Mouse (Mus musculus): ENCODE measurements around the gene Trim67. TPM values are rescaled to one million over a fixed set of nuclear protein-coding genes. Genes with fewer than 3 reads are reported as not detected.

Gene Trim67
- total RNA-seq, 2 experiments from 2014 or later: 0.47 to 0.67 TPM

DNA sequence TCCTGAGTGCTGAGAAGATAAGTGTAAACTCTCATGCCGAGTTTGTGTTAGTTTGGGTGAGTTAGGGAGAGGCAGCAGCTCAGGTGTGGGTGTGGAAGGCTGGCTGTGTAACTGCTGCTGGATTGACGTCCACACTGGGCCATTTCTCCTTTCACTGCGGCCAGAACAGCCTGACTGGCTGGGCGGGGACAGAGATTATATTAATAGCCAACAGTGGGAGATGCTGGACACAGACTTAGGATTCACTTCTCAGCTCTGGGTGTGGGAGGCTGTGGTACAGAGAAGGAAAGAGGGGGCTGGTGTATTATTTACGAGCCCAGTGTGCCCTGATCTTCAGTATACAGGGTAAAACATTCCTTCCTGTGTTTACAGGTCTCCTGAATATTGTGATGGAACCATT, 85.2 kb downstream of the Trim67 start:
- no peak for DNase-seq

DNA sequence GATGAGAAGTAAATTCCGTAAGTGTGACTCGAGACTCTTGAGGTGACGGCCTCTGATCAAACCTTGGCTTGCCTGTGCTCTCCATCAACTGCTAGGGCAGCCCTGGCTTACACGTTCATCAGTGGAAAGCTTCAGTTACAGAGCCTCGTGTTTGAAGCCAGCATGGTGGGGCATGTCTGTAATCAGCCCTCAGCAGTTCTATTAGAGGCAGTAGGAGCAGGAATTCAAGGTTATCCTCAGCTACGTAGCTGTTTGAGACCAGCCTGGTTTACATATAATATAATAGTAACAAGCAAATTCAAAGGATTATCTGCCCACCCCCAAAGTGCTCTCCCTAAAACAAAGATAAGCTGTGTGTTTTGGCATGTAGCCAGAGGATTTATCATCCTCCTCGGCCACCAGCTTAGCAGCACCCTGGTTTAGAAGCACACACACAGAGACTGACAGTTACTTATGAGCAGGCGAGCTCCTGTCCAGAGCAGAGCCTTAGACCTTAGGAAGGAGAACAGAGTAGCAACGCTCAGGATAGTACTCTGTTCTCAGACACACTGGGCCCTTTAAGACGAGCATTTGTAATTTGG, 86.1 kb downstream of the Trim67 start:
- no peak for DNase-seq

Other genes with a start within 250 kb of the Trim67 start
- gene Agt, start 223.4 kb upstream of the Trim67 start, total RNA-seq (2021): 1 to 10 TPM; 7.8 to 9.2 TPM
- gene Capn9, start 217.0 kb upstream of the Trim67 start, total RNA-seq (2021): not detected
- 10 to 100 TPM; 50.8 to 70.0 TPM for gene 2310022B05Rik, start 129.7 kb upstream of the Trim67 start, total RNA-seq (2021)
- 10 to 100 TPM; 14.7 to 15.0 TPM for gene Ttc13, start 71.1 kb upstream of the Trim67 start, total RNA-seq (2021)
- gene Arv1, start 71.0 kb upstream of the Trim67 start, total RNA-seq (2021): 1 to 10 TPM; 3.6 to 4.0 TPM
- 1 to 10 TPM; 1.3 to 1.7 TPM for gene Fam89a, start 41.3 kb upstream of the Trim67 start, total RNA-seq (2021)
- 100 to 1,000 TPM; 177 to 188 TPM for gene Gnpat, start 69.9 kb downstream of the Trim67 start, total RNA-seq (2021)
- 10 to 100 TPM; 44.3 to 48.5 TPM for gene 2810004N23Rik, start 70.0 kb downstream of the Trim67 start, total RNA-seq (2021)
- 10 to 100 TPM; 18.4 to 18.7 TPM for gene Exoc8, start 104.6 kb downstream of the Trim67 start, total RNA-seq (2021)
- gene Sprtn, start 104.8 kb downstream of the Trim67 start, total RNA-seq (2021): 10 to 100 TPM; 10.5 to 12.9 TPM
- 100 to 1,000 TPM; 310 to 331 TPM for gene Egln1, start 156.2 kb downstream of the Trim67 start, total RNA-seq (2021)
- gene Tsnax, start 219.9 kb downstream of the Trim67 start, total RNA-seq (2021): 10 to 100 TPM; 68.6 to 73.4 TPM